Mouse (Mus musculus) cerebellum, postnatal 14 days (tissue): ENCODE results near the gene Cideb.

Source experiments
- DNase-seq, 2 experiments: peaks; one replicate each; pipeline ENCODE4 v3.0.0; 2021; ENCODE audit warnings: mixed read lengths in 2 of 2

Gene Cideb

GRCm38 (mm10) chr14:55763166-55763565, 4.9 kb upstream of the Cideb start:
- no peak for DNase-seq

GRCm38 (mm10) chr14:55762001-55762821, 4.0 kb upstream of the Cideb start:
- peak; percentile 56 for DNase-seq

- no peak for DNase-seq
These were observed 2.9 kb upstream of the Cideb start, which contains the start of gene Ltb4r2 for GRCm38 (mm10) chr14:55761163-55761562. Ltb4r2 (plus strand) TSS chr14:55761428.

GRCm38 (mm10) chr14:55760156-55760555, 1.9 kb upstream of the Cideb start:
- peak; percentile 92 to 95 for DNase-seq

- DNase-seq, result no peak
These were observed 692 bp downstream of the Cideb start for GRCm38 (mm10) chr14:55757566-55757965.

- DNase-seq, result no peak
These were observed 11.0 kb downstream of the Cideb start for GRCm38 (mm10) chr14:55747051-55747847.

- no peak for DNase-seq
These were observed 12.4 kb downstream of the Cideb start for GRCm38 (mm10) chr14:55745861-55746237.

GRCm38 (mm10) chr14:55745180-55745860, 12.9 kb downstream of the Cideb start, which contains the start of the genes Dhrs1 and Nop9:
Dhrs1 (minus strand) TSS chr14:55745690.
Nop9 (plus strand) TSS chr14:55745693.
- DNase-seq, result peak; percentile 88 to 91

- peak; percentile 92 for DNase-seq
These were observed 14.5 kb downstream of the Cideb start for GRCm38 (mm10) chr14:55743711-55744110.

GRCm38 (mm10) chr14:55737086-55737687, 21.1 kb downstream of the Cideb start:
- DNase-seq, result no peak

GRCm38 (mm10) chr14:55735758-55736157, 22.5 kb downstream of the Cideb start:
- DNase-seq, result no peak

- DNase-seq, result no peak
These were observed 22.9 kb downstream of the Cideb start for GRCm38 (mm10) chr14:55735334-55735733.

GRCm38 (mm10) chr14:55734869-55735268, 23.4 kb downstream of the Cideb start:
- DNase-seq, result no peak

- no peak for DNase-seq
These were observed 24.4 kb downstream of the Cideb start for GRCm38 (mm10) chr14:55733889-55734288.

- peak; percentile 54 to 65 for DNase-seq
These were observed 27.7 kb downstream of the Cideb start for GRCm38 (mm10) chr14:55730531-55731032.

GRCm38 (mm10) chr14:55730116-55730515, 28.1 kb downstream of the Cideb start:
- DNase-seq, result no peak

GRCm38 (mm10) chr14:55727889-55728685, 30.2 kb downstream of the Cideb start:
- no peak for DNase-seq

- DNase-seq, result no peak
These were observed 32.0 kb downstream of the Cideb start for GRCm38 (mm10) chr14:55726261-55726660.

GRCm38 (mm10) chr14:55724411-55724871, 33.8 kb downstream of the Cideb start:
- DNase-seq, result no peak

GRCm38 (mm10) chr14:55723433-55723832, 34.8 kb downstream of the Cideb start:
- DNase-seq, result no peak

- DNase-seq, result no peak
These were observed 35.8 kb downstream of the Cideb start for GRCm38 (mm10) chr14:55722438-55722945.
